Mouse (Mus musculus) bone marrow macrophage, adult 2 months (primary cell): ENCODE results near the gene Ptpn6.

Source experiments
- CTCF ChIP-seq: IDR thresholded peaks from 2 replicates; pipeline ENCODE4 v1.5.1; 2012; ENCODE audit warnings: low read depth, mild to moderate bottlenecking, low read length, moderate library complexity
- POLR2A ChIP-seq: IDR thresholded peaks from 2 replicates; pipeline ENCODE4 v1.6.1; 2012; ENCODE audit warnings: mild to moderate bottlenecking, low read depth, low read length, borderline replicate concordance

DNA sequence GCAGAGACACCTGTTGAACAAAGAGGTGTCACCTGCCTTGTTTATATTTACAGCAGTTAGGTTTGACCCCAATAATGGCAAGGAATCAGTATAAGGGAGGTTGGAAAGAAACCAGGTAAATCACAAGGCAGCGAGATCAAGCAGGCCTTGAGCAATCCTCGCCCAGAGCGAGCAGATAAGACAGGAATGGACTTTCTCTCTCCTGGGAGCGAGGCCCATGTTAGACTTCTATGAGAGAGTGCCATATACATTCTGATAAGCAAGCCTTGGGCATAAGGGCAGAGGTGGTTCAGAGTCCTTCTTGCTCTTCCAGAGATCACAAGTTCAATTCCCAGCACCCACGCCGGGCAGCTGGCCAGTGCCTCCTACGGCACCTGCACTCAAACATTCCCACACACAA, 59.7 kb downstream of the Ptpn6 start:
- no peak for TF ChIP-seq CTCF
- TF ChIP-seq POLR2A = no peak
